Mouse (Mus musculus) ES-Bruce4 (cell line): Measurements from ENCODE around the gene Epha8. TPM values are rescaled to one million over a fixed set of nuclear protein-coding genes. Genes with fewer than 3 reads are reported as not detected.

Experiments used
- H3K27ac ChIP-seq: 2 replicates; pipeline ENCODE4 v1.5.1; 2012; ENCODE audit warnings: low read length, inconsistent platforms; ENCODE audit not compliant: insufficient read depth
- H3K27me3 ChIP-seq: 2 replicates; pipeline ENCODE4 v1.6.1; 2012; ENCODE audit warnings: mild to moderate bottlenecking, low read length, inconsistent platforms; ENCODE audit not compliant: control insufficient read depth, poor library complexity, insufficient read depth, severe bottlenecking
- H3K36me3 ChIP-seq: 2 replicates; pipeline ENCODE4 v1.6.1; 2012; ENCODE audit warnings: inconsistent platforms, mild to moderate bottlenecking, low read length, moderate library complexity; ENCODE audit not compliant: control insufficient read depth, poor library complexity, insufficient read depth, severe bottlenecking
- H3K4me1 ChIP-seq: one replicate; pipeline ENCODE4 v1.8.1; 2011; ENCODE audit warnings: low read length; ENCODE audit not compliant: control insufficient read depth, insufficient read depth
- H3K4me3 ChIP-seq: 2 replicates; pipeline ENCODE4 v1.5.1; 2011; ENCODE audit warnings: low read depth, mild to moderate bottlenecking, low read length
- H3K9ac ChIP-seq: 2 replicates; pipeline ENCODE4 v1.6.1; 2012; ENCODE audit warnings: low read depth, mild to moderate bottlenecking, inconsistent platforms; ENCODE audit not compliant: poor library complexity, severe bottlenecking
- H3K9me3 ChIP-seq: replicated peaks from 2 replicates; pipeline ENCODE4 v1.6.1; 2012; ENCODE audit warnings: mild to moderate bottlenecking, low read length, inconsistent platforms; ENCODE audit not compliant: control insufficient read depth, poor library complexity, insufficient read depth, severe bottlenecking
- CTCF ChIP-seq: IDR thresholded peaks from one replicate; pipeline ENCODE4 v1.8.1; 2011; ENCODE audit warnings: low read depth, low read length
- EP300 ChIP-seq: IDR thresholded peaks from 2 replicates; pipeline ENCODE4 v1.6.1; 2011; ENCODE audit warnings: low read depth, low read length; ENCODE audit not compliant: insufficient read depth
- POLR2A ChIP-seq: IDR thresholded peaks from one replicate; pipeline ENCODE4 v1.8.1; 2011; ENCODE audit warnings: low read length; ENCODE audit not compliant: insufficient read depth
- polyA plus RNA-seq: library from polyadenylated mRNA; stranded (reverse); fragments of >200 nt; gene quantifications from 2 replicates; pipeline ENCODE4 v1.2.4, GENCODE M21; 2011; ENCODE audit warnings: low read depth; ENCODE audit not compliant: missing spikeins, insufficient read depth, insufficient read length

Epha8 gene
- polyA plus RNA-seq, 1 experiment = 0.72 TPM

DNA sequence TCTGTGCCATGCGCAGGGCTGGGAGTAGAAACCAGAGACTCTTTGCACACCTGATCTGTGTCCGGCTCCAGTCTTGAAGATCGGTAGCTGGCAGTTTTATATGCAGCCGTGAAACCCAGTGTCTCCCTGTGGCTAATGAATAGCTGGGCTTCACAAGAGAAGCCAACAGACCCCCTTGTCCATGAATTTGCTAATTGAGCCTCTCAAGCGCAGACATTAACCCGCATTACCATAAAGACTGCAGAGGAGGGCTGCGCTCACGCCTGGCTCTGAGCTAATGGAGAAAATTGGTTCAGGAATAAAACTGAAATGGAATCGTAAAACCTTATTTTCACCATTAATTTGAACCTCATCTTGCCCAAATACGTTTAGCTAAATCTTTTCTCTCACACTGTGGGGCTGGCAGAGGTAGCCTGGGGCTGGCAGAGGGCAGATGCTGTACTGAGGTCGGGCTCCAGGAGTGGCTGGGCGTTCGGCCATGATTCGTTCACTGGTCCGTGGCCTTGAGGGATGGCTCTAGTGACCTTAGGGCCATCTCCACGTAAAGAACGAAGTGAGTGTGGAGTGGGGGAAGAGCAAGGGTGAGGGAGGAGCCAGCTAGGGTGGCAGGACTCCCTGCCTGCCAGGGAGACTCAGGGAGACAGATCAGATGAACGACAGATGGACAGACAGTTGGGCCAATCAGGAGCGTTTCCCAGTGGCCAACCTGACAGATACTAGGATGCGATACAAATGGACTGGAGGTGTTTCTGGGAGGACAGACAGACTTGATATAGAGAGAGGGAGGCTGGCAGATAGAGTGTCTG lies 40.1 kb downstream of the Epha8 start:
- TF ChIP-seq EP300 (no peak), POLR2A (no peak), CTCF (no peak)
- no peaks in the 10 kb centered on the region for H3K9me3 ChIP-seq
- no peaks in the 10 kb centered on the region for H3K36me3 ChIP-seq
- peaks cover 3% of the 10 kb centered on the region for H3K4me1 ChIP-seq
- H3K27me3 ChIP-seq = no peaks in the 10 kb centered on the region
- no peak overlapping the region for H3K27ac ChIP-seq
- no peak overlapping the region for H3K9ac ChIP-seq
- H3K4me3 ChIP-seq = no peak overlapping the region

- no peaks in the 10 kb centered on the region for H3K9me3 ChIP-seq
- H3K4me3 ChIP-seq = no peak overlapping the region
- peaks cover 3% of the 10 kb centered on the region for H3K4me1 ChIP-seq
- H3K27ac ChIP-seq = no peak overlapping the region
- H3K27me3 ChIP-seq = no peaks in the 10 kb centered on the region
- H3K36me3 ChIP-seq = no peaks in the 10 kb centered on the region
- no peak overlapping the region for H3K9ac ChIP-seq
- TF ChIP-seq POLR2A = no peak
- no peak for TF ChIP-seq CTCF
- no peak for TF ChIP-seq EP300
Measured at GRCm38 (mm10) chr4:136912841-136913240, 43.8 kb downstream of the Epha8 start.

DNA sequence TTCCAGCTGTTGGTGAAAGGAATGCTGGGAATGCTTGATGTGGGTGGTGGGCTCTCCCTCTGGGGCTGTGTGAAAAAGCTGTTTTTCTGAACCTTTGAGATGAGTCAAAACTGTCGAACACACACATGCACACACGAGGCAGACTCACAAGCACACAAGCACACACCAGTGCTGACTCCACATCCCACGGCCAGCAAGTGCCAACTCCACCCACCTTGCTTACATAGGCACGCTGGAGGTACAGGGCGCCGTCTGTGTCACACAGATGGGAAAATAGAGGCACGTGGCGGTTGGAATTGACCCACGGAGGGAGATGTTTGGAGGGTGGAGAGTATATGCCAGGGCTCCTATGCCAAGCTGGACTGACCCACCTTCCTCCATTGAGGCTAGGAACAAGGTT lies 44.8 kb downstream of the Epha8 start:
- Histone ChIP-seq H3K27me3 (no peaks in the 10 kb centered on the region), H3K36me3 (no peaks in the 10 kb centered on the region), H3K4me3 (no peak overlapping the region), H3K4me1 (peaks cover 3% of the 10 kb centered on the region), H3K9ac (no peak overlapping the region), H3K9me3 (no peaks in the 10 kb centered on the region), H3K27ac (no peak overlapping the region)
- TF ChIP-seq POLR2A (no peak), CTCF (no peak), EP300 (no peak)

- Histone ChIP-seq H3K9me3 (no peaks in the 10 kb centered on the region), H3K27ac (no peak overlapping the region), H3K9ac (no peak overlapping the region), H3K4me1 (peaks cover 3% of the 10 kb centered on the region), H3K4me3 (no peak overlapping the region), H3K27me3 (no peaks in the 10 kb centered on the region), H3K36me3 (no peaks in the 10 kb centered on the region)
- TF ChIP-seq POLR2A (no peak), EP300 (no peak), CTCF (no peak)
Measured at GRCm38 (mm10) chr4:136911211-136911646, 45.4 kb downstream of the Epha8 start.

DNA sequence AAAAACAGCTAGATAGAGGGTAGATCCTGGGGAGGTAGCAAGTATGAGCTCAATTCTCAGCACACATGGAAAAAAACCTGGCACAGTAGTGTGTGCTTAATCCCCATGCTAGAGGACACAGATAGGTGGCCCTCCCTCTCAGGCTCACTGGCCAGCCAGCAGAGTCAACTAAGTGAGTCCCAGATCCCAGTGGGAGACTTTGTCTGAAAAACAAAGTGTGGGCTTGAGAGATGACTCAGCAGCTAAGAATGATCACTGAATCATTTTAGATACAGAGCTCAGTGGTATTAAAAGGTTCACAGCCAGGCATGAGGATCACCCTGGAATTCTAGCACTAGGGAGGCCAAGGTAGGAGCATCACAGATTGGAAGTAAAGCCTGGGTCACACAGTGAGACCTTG lies 48.8 kb downstream of the Epha8 start:
- no peaks in the 10 kb centered on the region for H3K9me3 ChIP-seq
- H3K27ac ChIP-seq = no peak overlapping the region
- no peak for TF ChIP-seq POLR2A
- TF ChIP-seq EP300 = no peak
- TF ChIP-seq CTCF = no peak
- H3K36me3 ChIP-seq = no peaks in the 10 kb centered on the region
- H3K27me3 ChIP-seq = no peaks in the 10 kb centered on the region
- no peak overlapping the region for H3K4me3 ChIP-seq
- H3K9ac ChIP-seq = no peak overlapping the region
- peaks cover 3% of the 10 kb centered on the region for H3K4me1 ChIP-seq

GRCm38 (mm10) chr4:136907033-136907432 lies 49.6 kb downstream of the Epha8 start:
- Histone ChIP-seq H3K36me3 (no peaks in the 10 kb centered on the region), H3K27me3 (no peaks in the 10 kb centered on the region), H3K27ac (no peak overlapping the region), H3K4me1 (peaks cover 3% of the 10 kb centered on the region), H3K4me3 (no peak overlapping the region), H3K9ac (no peak overlapping the region), H3K9me3 (no peaks in the 10 kb centered on the region)
- TF ChIP-seq CTCF (peak; percentile 95), EP300 (no peak), POLR2A (no peak)
